Mouse (Mus musculus) ovary, adult 18-20 months (tissue): ENCODE measurements around the gene Rab3gap2.

Source experiments
- DNase-seq: peaks from one replicate; pipeline ENCODE4 v3.0.0; 2022; ENCODE audit warnings: low spot score, mixed read lengths

Gene Rab3gap2

DNA sequence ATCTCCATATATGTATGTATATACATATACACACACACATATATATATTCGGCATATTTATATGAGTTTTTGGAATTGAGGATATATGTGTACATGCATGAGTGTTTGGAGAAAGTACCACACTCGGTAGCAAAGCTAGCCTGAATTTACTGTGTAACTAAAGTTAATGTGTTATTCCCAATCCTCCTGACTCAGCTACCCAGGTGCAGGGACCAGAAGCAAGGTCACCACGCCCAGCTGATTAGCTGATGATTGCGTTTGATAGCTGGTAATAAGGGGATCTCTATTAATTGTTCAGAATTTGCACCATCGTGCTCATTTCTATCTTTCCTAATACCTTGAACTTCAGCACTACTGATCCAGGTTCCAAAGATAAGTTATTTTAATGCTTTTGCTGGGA, 129.7 kb downstream of the Rab3gap2 start:
- DNase-seq, result no peak

DNA sequence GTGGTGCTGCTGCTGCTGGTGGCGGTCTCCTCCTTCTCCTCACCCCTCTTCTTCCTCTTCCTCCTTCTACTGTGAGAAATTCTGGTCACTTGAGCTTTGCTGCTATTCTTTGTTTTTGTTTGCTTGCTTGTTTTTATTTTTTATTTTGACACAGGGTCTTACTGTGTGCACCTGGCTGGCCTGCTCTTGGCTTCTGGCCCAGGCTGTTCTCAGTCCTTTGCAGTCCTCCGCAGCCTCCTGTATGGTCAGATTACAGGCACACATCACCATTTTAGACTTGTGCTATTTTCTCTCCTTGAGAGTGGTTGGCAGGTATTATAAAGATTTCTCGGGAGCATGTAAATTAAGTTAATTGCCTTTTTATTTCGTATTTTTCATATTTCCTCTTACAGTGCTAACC, 130.2 kb downstream of the Rab3gap2 start:
- DNase-seq, result no peak

DNA sequence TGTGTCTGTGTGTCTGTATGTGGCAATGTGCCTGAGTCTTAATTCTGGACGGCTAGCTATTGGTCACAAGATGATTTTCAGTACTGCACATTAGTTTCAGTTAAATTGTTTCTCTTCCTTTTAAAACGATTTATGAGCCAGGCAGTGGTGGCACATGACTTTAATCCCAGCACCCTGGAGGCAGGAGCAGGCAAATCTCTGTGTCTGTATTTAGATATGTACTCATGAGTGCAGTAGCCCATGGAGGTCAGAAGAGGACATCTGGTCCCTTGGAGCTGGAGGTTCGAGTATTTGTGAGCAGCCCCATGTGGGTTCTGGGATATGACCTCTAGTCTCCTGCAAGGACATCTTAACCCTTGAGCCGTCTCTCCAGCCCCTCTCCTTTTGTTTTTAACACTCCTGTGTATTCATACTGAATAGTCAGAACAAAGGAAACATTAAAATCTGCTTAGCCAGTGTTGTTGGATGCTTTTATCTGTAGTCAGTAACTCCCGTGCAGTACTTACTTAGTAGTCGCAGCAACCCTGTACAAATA, 131.4 kb downstream of the Rab3gap2 start:
- no peak for DNase-seq
